Mouse (Mus musculus) liver, embryonic 18 days (tissue): ENCODE results near the gene Fbxo34. TPM values are rescaled to one million over a fixed set of nuclear protein-coding genes. Genes with fewer than 3 reads are reported as not detected.

Experiments
- polyA plus RNA-seq: library from polyadenylated mRNA; depleted of rRNA; stranded (reverse); fragments of >200 nt; gene quantifications from 2 replicates; pipeline ENCODE4 v1.2.3, GENCODE M21; 2012; rRNA removed

Gene Fbxo34
- 16.1 and 16.6 TPM in 2 replicates for polyA plus RNA-seq

DNA sequence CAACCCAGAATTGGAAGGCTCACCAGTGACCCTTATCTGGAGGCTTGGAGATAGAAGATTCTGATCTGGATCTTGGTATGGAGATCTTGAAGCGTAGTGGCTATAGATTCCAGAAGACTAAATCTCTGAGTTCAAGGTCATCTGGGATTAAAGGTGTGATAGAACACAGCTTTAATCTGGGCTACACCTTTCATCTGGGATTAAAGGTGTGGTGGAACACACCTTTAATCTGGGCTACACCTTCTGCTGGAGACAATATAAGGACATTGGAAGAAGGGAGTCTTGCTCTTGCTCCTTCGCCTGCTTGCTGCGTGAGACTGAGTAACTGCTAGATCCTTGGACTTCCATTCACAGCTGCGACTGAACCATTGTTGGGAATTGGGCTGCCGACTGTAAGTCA lies at the start of gene Fbxo34:
Fbxo34 (plus strand) TSS at position 301 of the 400 bp plus-strand sequence.

DNA sequence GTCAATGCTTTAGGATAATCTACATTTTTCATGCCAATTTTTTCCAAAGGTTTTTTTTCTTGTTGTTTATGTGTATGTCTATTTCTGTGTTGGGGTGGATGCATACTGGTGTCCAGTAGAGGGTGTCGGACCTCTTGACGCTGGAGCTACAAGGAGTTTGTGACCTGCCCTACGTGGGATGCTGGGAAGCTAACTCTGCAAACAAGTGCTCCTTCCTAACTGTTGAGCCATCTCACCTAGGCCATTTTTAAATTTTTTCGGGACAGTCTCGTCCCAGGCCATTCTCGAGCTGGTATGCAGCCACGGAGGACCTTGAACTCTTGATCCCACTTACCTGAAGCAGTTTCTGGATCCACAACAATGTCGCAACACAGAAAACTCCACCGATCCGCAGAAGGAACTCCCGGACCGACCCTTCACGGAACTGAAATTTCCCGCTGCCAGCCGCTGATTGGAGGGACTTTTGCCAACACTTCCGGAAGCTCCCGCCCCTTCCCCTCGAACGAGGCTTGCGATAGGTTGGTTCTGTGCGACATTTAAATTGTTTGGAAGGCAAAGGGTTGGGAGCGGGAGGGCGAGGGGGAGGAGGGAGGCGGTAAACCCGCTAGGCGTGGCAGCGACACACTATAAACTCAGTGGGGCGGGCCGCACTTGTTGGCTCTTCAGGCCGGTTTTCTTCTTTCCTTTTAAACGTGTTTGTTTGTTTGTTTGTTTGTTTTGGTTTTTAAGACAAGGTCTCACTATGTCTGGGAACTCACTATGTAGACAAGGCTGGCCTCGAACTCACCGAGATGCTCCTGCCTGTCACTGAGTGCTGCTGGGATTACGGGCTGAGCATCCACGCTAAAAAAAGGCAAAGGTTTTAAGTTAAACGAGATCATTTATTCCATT lies 32.2 kb upstream of the Fbxo34 start, which contains the start of gene Dlgap5:
Dlgap5 (minus strand) TSS at position 633 of the 891 bp plus-strand sequence.

DNA sequence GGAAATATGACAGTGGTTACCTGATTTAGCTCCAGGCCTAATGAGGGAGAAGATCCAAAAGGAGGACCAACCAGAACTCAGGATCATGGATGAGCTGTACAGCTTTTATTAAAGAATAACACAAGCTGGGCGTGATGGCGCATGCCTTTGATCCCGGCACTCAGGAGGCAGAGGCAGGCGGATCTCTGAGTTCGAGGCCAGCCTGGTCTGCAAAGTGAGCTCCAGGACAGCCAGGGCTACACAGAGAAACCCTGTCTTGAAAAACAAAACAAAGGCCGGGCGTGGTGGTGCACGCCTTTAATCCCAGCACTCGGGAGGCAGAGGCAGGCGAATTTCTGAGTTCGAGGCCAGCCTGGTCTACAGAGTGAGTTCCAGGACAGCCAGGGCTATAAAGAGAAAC lies 120.3 kb downstream of the Fbxo34 start, which contains the start of gene Atg14:
Atg14 (minus strand) TSS at position 101 of the 400 bp plus-strand sequence.

Other genes with a start within 250 kb of the Fbxo34 start
- 13.0 and 13.2 TPM in 2 replicates for gene Wdhd1, start 173.6 kb upstream of the Fbxo34 start, polyA plus RNA-seq
- gene Socs4, start 173.5 kb upstream of the Fbxo34 start, polyA plus RNA-seq: 3.8 and 3.9 TPM in 2 replicates
- 17.7 and 18.4 TPM in 2 replicates for gene Mapk1ip1l, start 152.2 kb upstream of the Fbxo34 start, polyA plus RNA-seq
- gene Lgals3, start 82.7 kb upstream of the Fbxo34 start, polyA plus RNA-seq: 30.9 and 34.5 TPM in 2 replicates
- gene Dlgap5, start 32.0 kb upstream of the Fbxo34 start, polyA plus RNA-seq: 20.4 and 22.0 TPM in 2 replicates
- gene Atg14, start 120.2 kb downstream of the Fbxo34 start, polyA plus RNA-seq: 4.7 and 5.6 TPM in 2 replicates
- gene Ktn1, start 198.0 kb downstream of the Fbxo34 start, polyA plus RNA-seq: 8.1 and 10.5 TPM in 2 replicates